Mouse (Mus musculus) CH12.LX (cell line): ENCODE measurements at regions not wholly inside any gene's neighbourhood (a gene's known extent, or its start where the extent isn't known, plus 50 kb on each side); places are given as distances from the start of the nearest gene placed in this dataset.

Source experiments
- BHLHE40 ChIP-seq: IDR thresholded peaks from 2 replicates; pipeline ENCODE4 v1.6.1; 2011; ENCODE audit warnings: mild to moderate bottlenecking, low read depth, low read length, improper control_type of control experiment
- CTCF ChIP-seq, 2 experiments: IDR thresholded peaks in 1 of 2; conservative IDR thresholded peaks in 1 of 2; 2 replicates each; pipeline ENCODE4 v1.5.1; 2011 to 2012; ENCODE audit warnings: low read depth in 2 of 2, low read length in 2 of 2, improper control_type of control experiment in 1 of 2, inconsistent platforms in 1 of 2, mild to moderate bottlenecking in 1 of 2, moderate library complexity in 1 of 2
- EP300 ChIP-seq: IDR thresholded peaks from 2 replicates; pipeline ENCODE4 v1.6.1; 2011; ENCODE audit warnings: low read length, improper control_type of control experiment
- JUND ChIP-seq: conservative IDR thresholded peaks from 2 replicates; pipeline ENCODE4 v1.6.1; 2011; ENCODE audit warnings: low read depth, low read length, improper control_type of control experiment
- MAFK ChIP-seq: IDR thresholded peaks from 2 replicates; pipeline ENCODE4 v1.6.1; 2011; ENCODE audit warnings: low read length, improper control_type of control experiment; ENCODE audit not compliant: insufficient replicate concordance
- MXI1 ChIP-seq: IDR thresholded peaks from 2 replicates; pipeline ENCODE4 v1.6.1; 2011; ENCODE audit warnings: mild to moderate bottlenecking, low read depth, low read length, improper control_type of control experiment
- POLR2A ChIP-seq: IDR thresholded peaks from 2 replicates; pipeline ENCODE4 v1.6.1; 2011; ENCODE audit warnings: low read depth, mild to moderate bottlenecking, improper control_type of control experiment, low read length
- RCOR1 ChIP-seq: conservative IDR thresholded peaks from 2 replicates; pipeline ENCODE4 v1.6.1; 2012; ENCODE audit warnings: low read depth, mild to moderate bottlenecking, inconsistent platforms, low read length, improper control_type of control experiment
- TBP ChIP-seq: conservative IDR thresholded peaks from 2 replicates; pipeline ENCODE4 v1.6.1; 2011; ENCODE audit warnings: low read depth, low read length, improper control_type of control experiment
- TCF12 ChIP-seq: IDR thresholded peaks from 2 replicates; pipeline ENCODE4 v1.6.1; 2014; ENCODE audit warnings: low read depth, mild to moderate bottlenecking, inconsistent platforms, low read length, improper control_type of control experiment
- UBTF ChIP-seq: IDR thresholded peaks from 2 replicates; pipeline ENCODE4 v1.6.1; 2012; ENCODE audit warnings: low read depth, mild to moderate bottlenecking, inconsistent platforms, low read length, improper control_type of control experiment, moderate library complexity
- ZKSCAN1 ChIP-seq: IDR thresholded peaks from 2 replicates; pipeline ENCODE4 v1.6.1; 2012; ENCODE audit warnings: low read depth, inconsistent platforms, low read length, improper control_type of control experiment, borderline replicate concordance
- ZMIZ1 ChIP-seq: IDR thresholded peaks from 2 replicates; pipeline ENCODE4 v1.6.1; 2012; ENCODE audit warnings: low read depth, mild to moderate bottlenecking, inconsistent platforms, low read length, improper control_type of control experiment
- ZNF384 ChIP-seq: IDR thresholded peaks from 2 replicates; pipeline ENCODE4 v1.6.1; 2012; ENCODE audit warnings: low read depth, low read length, improper control_type of control experiment, inconsistent platforms

GRCm38 (mm10) chr4:53951003-53951733 is 125.3 kb downstream of the Tmem38b start:
- TF ChIP-seq TCF12 (no peak), ZNF384 (no peak), MAFK (no peak), CTCF (conservative IDR thresholded peaks at IDR 0.05 in 1 of 2, IDR thresholded peaks at IDR 0.05 in 1 of 2; ENCODE audit: low read depth in 2 of 2, low read length in 2 of 2) (no peak), MXI1 (no peak), JUND (no peak), TBP (no peak), POLR2A (no peak), BHLHE40 (no peak), ZMIZ1 (no peak), EP300 (no peak), ZKSCAN1 (no peak), UBTF (no peak), RCOR1 (no peak)
